Mouse (Mus musculus): ENCODE results near the gene Hmgb4.

DNA sequence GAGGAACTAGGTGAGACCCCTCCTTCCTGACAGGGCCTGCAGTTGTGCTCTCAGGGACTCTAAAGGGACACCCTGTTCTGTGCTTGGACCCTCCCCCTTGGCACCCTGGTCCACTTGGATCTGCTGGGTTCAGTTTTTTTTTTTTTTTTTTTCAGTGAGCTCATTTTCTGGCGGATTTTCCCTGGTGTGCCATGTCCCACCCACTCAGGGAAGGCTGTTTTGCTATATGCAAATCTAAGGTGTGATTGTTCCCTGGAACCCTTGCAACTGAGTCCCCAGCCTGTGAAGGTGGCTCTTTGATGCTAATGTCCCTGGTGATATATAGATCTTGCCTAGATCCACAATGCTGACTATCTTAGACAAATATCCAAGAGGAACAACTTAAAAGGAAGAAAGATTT is 24.3 kb upstream of the Hmgb4 start:
- no peak for TF ChIP-seq CTCF (IDR thresholded peaks at IDR 0.05; ENCODE audit: insufficient read depth, low read length)
- TF ChIP-seq POLR2A (IDR thresholded peaks at IDR 0.05; ENCODE audit: borderline replicate concordance, extremely low read depth, low read depth, low read length): no peak

Measured in lung, adult 2 months (tissue).